Mouse (Mus musculus): ENCODE measurements around the gene Rpe65.

- TF ChIP-seq CTCF (IDR thresholded peaks at IDR 0.05; ENCODE audit: low read depth) (no peak), EP300 (IDR thresholded peaks at IDR 0.05; ENCODE audit: low read depth) (no peak)
Measured at GRCm38 (mm10) chr3:159614977-159615376, 16.0 kb downstream of the Rpe65 start.
